Mouse (Mus musculus) gastrocnemius, postnatal 4 days (tissue): ENCODE results near the gene Ppl. TPM values are rescaled to one million over a fixed set of nuclear protein-coding genes. Genes with fewer than 3 reads are reported as not detected.
A peak's percentile ranks its signal among the peaks of the same experiment; 100 is the strongest.

Source experiments
- DNase-seq, 2 experiments: peaks; one replicate each; pipeline ENCODE4 v3.0.0; 2021 to 2022; ENCODE audit warnings: low spot score in 2 of 2, mixed read lengths in 2 of 2
- total RNA-seq, 2 experiments: library from RNA; stranded (reverse); gene quantifications; 2 replicates each; pipeline ENCODE4 v1.2.3; 2021

The Ppl gene
- total RNA-seq, 2 experiments from 2014 or later: 0.42 to 0.44 TPM

- DNase-seq: peak in 1 of 2 experiments; percentile 42
These were observed 82.9 kb downstream of the Ppl start for GRCm38 (mm10) chr16:5049182-5049773.

- no peak for DNase-seq
These were observed 86.9 kb downstream of the Ppl start for GRCm38 (mm10) chr16:5045322-5045721.

GRCm38 (mm10) chr16:5036649-5037234 is 95.5 kb downstream of the Ppl start:
- DNase-seq: no peak

Other genes with a start within 250 kb of the Ppl start
- gene Mgrn1, start 246.2 kb downstream of the Ppl start, total RNA-seq: 10 to 100 TPM; 87.3 to 91.8 TPM
- gene Nudt16l1, start 193.7 kb downstream of the Ppl start, total RNA-seq: 10 to 100 TPM; 51.5 to 57.6 TPM
- gene Anks3, start 168.2 kb downstream of the Ppl start, total RNA-seq: 10 to 100 TPM; 25.9 to 27.9 TPM
- gene Sept12, start 134.6 kb downstream of the Ppl start, total RNA-seq: not detected
- gene Smim22, start 125.1 kb downstream of the Ppl start, total RNA-seq: not detected
- gene Rogdi, start 118.9 kb downstream of the Ppl start, total RNA-seq: 10 to 100 TPM; 15.8 to 19.1 TPM
- gene Glyr1, start 82.6 kb downstream of the Ppl start, total RNA-seq: 10 to 100 TPM; 57.2 to 65.9 TPM
- 10 to 100 TPM; 39.5 to 42.2 TPM for gene Ubn1, start 82.4 kb downstream of the Ppl start, total RNA-seq
- 1 to 10 TPM; 5.7 to 7.3 TPM for gene Sec14l5, start 14.7 kb upstream of the Ppl start, total RNA-seq
- gene Nagpa, start 71.6 kb upstream of the Ppl start, total RNA-seq: 10 to 100 TPM in 1 of 2 experiments, 1 to 10 TPM in 1; 7.6 to 10.5 TPM
- gene AU021092, start 89.9 kb upstream of the Ppl start, total RNA-seq: 1 to 10 TPM; 8.1 to 8.2 TPM
- gene Alg1, start 101.2 kb upstream of the Ppl start, total RNA-seq: 10 to 100 TPM; 17.0 to 17.6 TPM
- gene Eef2kmt, start 123.6 kb upstream of the Ppl start, total RNA-seq: 10 to 100 TPM; 17.1 to 18.1 TPM